Mouse (Mus musculus) olfactory bulb, adult 2 months (tissue): ENCODE data around the gene Creg2. TPM values are rescaled to one million over a fixed set of nuclear protein-coding genes. Genes with fewer than 3 reads are reported as not detected.

Experiments
- H3K27ac ChIP-seq: fragments of 200-500 bp; 2 replicates; pipeline ENCODE4 v1.5.1; 2012; ENCODE audit warnings: low read depth, low read length; ENCODE audit not compliant: insufficient read depth
- H3K4me1 ChIP-seq: fragments of 200-500 bp; 2 replicates; pipeline ENCODE4 v1.6.1; 2012; ENCODE audit warnings: low read length; ENCODE audit not compliant: control insufficient read depth, insufficient read depth
- H3K4me3 ChIP-seq: fragments of 200-500 bp; 2 replicates; pipeline ENCODE4 v1.5.1; 2012; ENCODE audit warnings: mild to moderate bottlenecking, low read depth, low read length, moderate library complexity; ENCODE audit not compliant: insufficient read depth
- CTCF ChIP-seq: fragments of 200-500 bp; IDR thresholded peaks from 2 replicates; pipeline ENCODE4 v1.5.1; 2012; ENCODE audit warnings: low read depth, mild to moderate bottlenecking, low read length, moderate library complexity; ENCODE audit not compliant: insufficient read depth
- POLR2A ChIP-seq: fragments of 200-500 bp; IDR thresholded peaks from 2 replicates; pipeline ENCODE4 v1.6.1; 2012; ENCODE audit warnings: mild to moderate bottlenecking, low read depth, low read length, moderate library complexity; ENCODE audit not compliant: insufficient read depth
- WGBS: fragments of 180-500 bp; shearing (Covaris S2); methylation state at CpG from one replicate; pipeline ENCODE4 v1.1.7; 2018; 5-methylcytosine and 5-hydroxymethylcytosine counted together
- polyA plus RNA-seq: library from polyadenylated mRNA; stranded (reverse); fragments of >200 nt; gene quantifications from 2 replicates; pipeline ENCODE4 v1.2.4, GENCODE M21; 2012; ENCODE audit warnings: low replicate concordance; ENCODE audit not compliant: missing spikeins, insufficient read depth, insufficient read length

The Creg2 gene
- polyA plus RNA-seq, 1 experiment: not detected

GRCm38 (mm10) chr1:39681638-39682037, 30.4 kb upstream of the Creg2 start:
- Histone ChIP-seq H3K4me3 (no peak overlapping the region), H3K4me1 (no peaks in the 10 kb centered on the region), H3K27ac (no peak overlapping the region)
- 85% methylated on average over 5 of the region's 5 CpGs for WGBS
- no peak for TF ChIP-seq CTCF
- TF ChIP-seq POLR2A: no peak

DNA sequence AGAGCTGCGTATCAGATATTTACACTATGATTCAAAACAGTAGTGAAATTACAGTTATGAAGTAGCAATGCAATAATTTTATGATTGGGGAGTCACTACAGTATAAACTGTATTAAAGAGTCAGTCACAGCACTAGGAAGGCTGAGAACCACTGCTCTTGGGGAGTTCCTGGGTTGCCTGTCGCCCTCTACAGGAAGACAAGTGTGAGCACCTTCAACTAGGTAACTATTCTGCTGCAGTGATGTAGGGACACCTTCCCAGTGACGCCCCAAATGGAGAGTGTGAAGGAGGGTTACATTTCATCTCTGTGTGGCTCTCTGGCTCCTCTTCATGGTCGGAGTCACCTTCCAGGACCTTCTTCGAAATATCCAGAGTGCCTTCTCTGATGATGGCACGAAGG, 29.3 kb upstream of the Creg2 start:
- TF ChIP-seq POLR2A (no peak), CTCF (no peak)
- Histone ChIP-seq H3K4me3 (no peak overlapping the region), H3K27ac (no peak overlapping the region), H3K4me1 (no peaks in the 10 kb centered on the region)
- WGBS: 83% methylated on average over 6 of the region's 6 CpGs

DNA sequence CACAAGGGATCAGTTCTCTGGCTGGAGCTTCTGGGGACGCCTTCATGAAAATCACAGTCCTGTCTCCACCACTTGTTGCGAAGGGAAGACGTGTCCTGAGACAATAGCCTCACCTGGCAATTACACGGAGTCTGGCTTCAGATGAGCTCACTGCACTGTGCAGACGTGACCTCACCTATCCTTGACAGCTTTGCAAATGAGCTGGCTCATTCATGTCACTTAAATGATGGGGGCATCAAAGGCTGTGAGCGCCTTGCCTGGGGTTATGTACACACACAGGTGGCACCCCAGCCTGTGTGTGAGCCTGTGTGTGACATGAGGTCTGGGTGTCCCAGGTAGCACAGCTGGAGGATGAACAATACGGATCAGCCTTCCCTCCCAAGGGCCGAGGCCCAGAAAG, 27.6 kb upstream of the Creg2 start:
- H3K4me1 ChIP-seq: no peaks in the 10 kb centered on the region
- H3K27ac ChIP-seq: no peak overlapping the region
- H3K4me3 ChIP-seq: no peak overlapping the region
- TF ChIP-seq POLR2A: no peak
- TF ChIP-seq CTCF: no peak
- 84% methylated on average over 8 of the region's 8 CpGs for WGBS

GRCm38 (mm10) chr1:39676221-39676876, 25.1 kb upstream of the Creg2 start:
- no peak overlapping the region for H3K27ac ChIP-seq
- TF ChIP-seq POLR2A: no peak
- TF ChIP-seq CTCF: no peak
- H3K4me3 ChIP-seq: no peak overlapping the region
- 89% methylated on average over 5 of the region's 5 CpGs for WGBS
- H3K4me1 ChIP-seq: no peaks in the 10 kb centered on the region

DNA sequence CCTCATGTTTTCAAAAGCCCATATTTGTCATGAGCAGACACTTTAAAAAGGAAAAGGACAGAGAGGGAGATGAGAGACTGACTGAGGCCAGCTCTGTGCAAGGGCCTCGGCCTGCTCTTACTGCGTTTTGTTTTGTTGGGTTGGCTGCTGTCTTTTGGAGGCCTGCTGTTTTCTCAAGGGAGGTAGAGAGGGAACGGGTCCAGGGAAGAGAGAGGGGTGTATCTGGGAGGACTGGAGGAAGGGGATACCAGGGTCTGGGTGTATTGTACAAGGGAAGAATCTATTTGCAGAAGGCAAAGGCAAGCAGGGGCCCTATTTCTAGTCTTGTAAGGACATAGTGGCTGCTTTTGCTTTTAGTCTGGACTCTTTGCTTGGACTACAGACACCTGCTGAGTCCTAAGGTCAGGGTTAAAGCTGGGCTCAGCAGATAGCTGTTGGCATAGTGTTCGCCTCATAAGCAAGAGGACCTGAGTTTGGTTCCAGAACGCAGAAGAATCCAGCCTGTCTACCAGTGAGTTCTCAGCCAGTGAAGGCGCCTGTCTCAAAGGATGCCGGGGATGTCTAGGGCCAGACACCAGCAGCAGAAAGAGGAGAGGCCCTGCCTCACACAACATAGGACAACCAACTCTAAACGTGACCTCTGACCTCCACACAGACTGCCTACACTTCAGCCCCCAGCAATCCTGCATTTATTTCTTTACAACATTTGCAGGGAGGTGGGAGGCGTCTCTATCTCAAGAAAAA, 21.3 kb upstream of the Creg2 start:
- no peaks in the 10 kb centered on the region for H3K4me1 ChIP-seq
- no peak overlapping the region for H3K27ac ChIP-seq
- H3K4me3 ChIP-seq: no peak overlapping the region
- 86% methylated on average over 9 of the region's 9 CpGs for WGBS
- TF ChIP-seq CTCF (no peak), POLR2A (no peak)

GRCm38 (mm10) chr1:39670211-39670935, 19.1 kb upstream of the Creg2 start:
- WGBS: 93% methylated on average over 17 of the region's 17 CpGs
- TF ChIP-seq POLR2A (no peak), CTCF (no peak)
- Histone ChIP-seq H3K4me3 (no peak overlapping the region), H3K4me1 (no peaks in the 10 kb centered on the region), H3K27ac (no peak overlapping the region)

DNA sequence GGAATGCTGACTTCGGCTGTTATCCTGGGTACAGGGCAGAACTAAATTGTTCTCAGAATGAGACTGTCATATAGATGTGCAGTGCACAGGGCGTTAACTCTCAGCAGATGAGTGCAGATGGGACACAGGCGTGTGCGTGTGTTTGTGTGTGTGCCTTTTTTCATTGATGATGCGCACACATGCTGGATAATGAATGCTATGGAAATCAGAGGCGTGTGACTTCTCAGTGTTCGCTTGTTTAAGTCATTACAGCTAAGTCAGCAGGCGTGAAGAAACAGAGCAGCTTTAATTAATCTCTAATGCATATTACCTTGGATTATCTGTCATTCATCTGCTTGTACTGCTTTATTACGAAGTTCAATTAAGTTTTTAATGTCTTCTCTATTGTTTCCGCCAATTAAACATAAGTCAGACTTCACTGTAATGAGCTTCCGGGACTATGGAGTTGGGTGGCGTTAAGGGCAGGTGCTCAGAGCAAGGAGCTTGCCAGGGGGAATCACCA, 15.5 kb upstream of the Creg2 start:
- TF ChIP-seq POLR2A: no peak
- Histone ChIP-seq H3K27ac (no peak overlapping the region), H3K4me1 (no peaks in the 10 kb centered on the region), H3K4me3 (no peak overlapping the region)
- whole genome bisulfite sequencing: 46% methylated on average over 12 of the region's 12 CpGs

GRCm38 (mm10) chr1:39664039-39664625, 12.9 kb upstream of the Creg2 start:
- TF ChIP-seq CTCF: no peak
- 87% methylated on average over 7 of the region's 7 CpGs for WGBS
- H3K4me3 ChIP-seq: no peak overlapping the region
- no peak overlapping the region for H3K27ac ChIP-seq
- no peaks in the 10 kb centered on the region for H3K4me1 ChIP-seq

GRCm38 (mm10) chr1:39663050-39663449, 11.8 kb upstream of the Creg2 start:
- no peak overlapping the region for H3K27ac ChIP-seq
- H3K4me1 ChIP-seq: no peaks in the 10 kb centered on the region
- 71% methylated on average over 4 of the region's 4 CpGs for WGBS
- no peak overlapping the region for H3K4me3 ChIP-seq
- TF ChIP-seq POLR2A: no peak
- TF ChIP-seq CTCF: no peak
